Mouse (Mus musculus) kidney, postnatal 36 days (tissue): ENCODE results near the gene Fgfr2.

Experiments
- DNase-seq, 2 experiments: peaks; one replicate each; pipeline ENCODE4 v3.0.0; 2021 to 2022; ENCODE audit warnings: mixed read lengths in 2 of 2

The Fgfr2 gene

DNA sequence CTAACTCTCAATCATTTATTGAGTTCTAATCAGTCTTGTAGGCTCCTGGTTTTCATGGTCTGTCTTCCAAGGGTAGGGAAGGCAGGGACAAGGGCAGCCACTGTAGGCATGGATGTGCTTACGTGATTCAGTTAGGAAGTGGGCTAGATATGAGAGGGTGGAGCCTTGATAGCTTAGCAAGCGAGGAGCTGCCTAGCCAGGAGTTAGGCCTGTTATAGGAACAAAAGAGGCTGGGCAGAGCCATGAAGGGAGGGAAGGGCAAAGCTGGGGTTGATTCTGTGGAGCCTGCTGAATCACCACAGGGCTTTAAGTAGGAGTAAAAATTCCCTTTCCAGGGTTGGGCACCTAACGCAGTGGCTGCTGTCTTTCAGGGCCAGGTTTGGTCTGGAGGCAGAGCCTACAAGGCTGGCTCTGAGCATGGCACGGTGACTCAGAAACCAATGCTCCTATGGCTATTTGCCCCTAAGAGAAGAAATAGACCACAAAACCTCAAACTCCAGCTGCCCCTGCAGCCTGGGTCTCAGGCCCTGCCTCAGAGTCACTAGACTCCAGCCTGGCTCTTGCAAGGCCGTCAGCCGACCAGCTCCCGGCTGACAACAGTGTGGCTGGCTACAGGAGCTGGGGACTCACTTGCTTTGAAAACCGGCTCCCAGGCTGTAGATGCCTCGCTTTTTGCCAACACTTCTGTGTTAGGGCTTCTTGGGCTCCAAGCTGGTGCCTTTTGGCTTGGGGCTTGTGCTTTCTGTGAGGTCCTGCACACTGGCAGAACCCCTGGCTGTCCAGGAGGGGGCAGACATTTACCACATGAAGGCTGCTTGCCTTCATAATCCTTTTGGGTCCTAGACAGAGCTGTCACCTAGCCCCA lies 2449.7 kb downstream of the Fgfr2 start:
- DNase-seq = peak in 1 of 2 experiments; percentile 58

DNA sequence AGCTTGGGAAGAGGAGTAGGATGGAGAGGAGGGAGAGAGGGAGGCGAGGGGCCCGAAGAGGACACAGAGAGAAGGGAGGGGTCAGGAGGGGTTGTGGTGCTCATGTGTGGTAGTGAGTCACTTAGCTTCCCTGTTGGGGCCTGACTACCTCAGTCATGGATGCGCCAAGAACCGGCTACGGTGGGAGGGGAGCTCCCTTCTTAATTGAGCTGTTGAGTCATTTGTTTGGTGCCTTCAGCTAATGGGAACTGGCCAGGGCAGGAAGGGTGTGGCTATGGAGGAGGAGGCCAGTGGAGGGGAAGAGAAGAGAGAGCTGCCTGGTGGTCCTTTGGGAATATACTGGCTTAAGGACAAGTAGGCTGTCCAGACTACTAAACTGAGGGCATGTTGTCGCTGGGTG lies 2451.8 kb downstream of the Fgfr2 start:
- peak; percentile 45 to 72 for DNase-seq

DNA sequence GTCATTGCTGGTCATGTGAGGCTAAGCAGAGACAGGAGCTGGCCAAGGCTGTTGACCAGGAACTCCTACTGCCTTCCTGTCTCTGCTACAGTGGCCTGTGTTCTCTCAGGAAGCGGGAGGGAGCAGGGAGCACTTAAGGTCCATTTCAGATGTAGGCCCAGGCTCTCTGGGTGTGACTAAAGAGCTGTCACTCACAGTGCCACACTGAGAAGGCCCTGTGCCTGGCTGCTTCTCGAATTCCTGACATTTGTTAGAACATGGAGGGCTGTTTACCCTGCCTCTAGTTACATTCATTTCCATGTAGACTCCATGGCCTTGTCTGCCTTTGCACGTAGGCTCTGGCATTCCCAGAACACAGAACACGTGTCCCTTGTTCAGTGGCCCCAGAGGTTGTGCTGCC lies 2452.8 kb downstream of the Fgfr2 start:
- peak; percentile 54 to 72 for DNase-seq

DNA sequence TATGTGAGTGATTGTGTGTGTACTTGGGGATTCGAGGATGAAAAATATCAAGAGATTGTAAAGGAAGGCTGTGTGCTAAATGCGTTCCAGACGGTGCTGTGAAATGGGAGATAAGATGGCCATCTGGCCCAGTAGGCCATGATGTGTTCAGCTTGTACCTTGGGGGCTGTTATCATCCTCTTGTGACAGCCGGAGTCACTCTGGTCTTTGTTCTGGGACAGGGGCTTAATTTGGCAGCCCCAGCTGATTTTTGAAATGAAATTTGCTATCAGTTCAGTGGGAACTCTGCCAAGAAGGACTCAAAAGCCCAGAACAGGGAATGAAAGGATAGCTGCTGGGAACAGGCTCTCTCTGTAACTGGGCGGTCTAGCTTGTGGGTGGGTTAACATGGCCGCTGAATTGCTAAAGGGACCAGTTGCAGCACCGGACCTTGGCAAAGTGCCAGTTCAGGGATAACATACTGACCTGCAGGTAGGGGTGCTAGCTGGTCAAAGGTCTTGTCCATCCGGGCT lies 2453.7 kb downstream of the Fgfr2 start:
- DNase-seq = peak; percentile 87 to 89

DNA sequence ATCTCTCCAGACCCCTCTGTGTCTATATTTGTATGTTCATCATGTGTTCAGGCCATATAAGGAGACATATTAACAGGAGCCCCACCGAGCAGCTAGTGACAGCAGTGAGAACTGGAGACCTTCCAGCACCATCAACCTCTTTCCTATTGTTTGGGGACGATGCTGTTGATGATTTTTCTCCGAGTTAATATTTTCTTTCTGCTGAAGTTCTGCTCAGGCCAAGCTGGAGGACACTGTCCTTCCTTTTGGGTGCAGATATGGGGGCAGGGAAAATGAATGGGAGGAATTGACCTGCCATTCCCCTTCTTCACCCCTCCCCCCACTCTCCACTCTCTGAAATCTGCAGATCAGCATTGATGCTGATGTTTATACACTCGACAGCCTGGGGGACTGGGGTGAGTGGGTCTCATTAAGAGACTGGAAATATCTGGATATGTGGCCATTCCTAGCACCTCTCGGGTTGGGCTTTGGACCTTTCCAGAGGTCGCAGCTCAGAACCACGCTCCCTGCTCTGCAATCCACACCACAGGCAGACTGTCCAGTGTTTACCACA lies 2454.3 kb downstream of the Fgfr2 start:
- DNase-seq = peak; percentile 82 to 91

DNA sequence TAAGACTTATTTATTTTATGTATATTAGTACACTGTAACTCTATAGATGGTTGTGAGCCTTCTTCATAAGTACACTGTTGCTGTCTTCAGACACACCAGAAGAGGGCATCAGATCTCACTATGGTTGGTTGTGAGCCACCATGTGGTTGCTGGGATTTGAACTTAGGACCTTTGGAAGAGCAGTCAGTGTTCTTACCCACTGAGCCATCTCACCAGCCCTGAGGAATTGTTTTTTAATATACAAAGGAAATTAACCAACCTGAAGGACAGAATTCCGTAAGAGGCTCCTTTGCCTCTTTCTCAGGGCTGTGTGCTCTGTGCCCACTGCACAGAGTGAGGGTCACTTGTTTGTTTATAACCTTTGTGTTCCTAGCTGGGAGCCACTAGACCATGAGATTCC lies 2455.1 kb downstream of the Fgfr2 start:
- DNase-seq = peak; percentile 49 to 55

DNA sequence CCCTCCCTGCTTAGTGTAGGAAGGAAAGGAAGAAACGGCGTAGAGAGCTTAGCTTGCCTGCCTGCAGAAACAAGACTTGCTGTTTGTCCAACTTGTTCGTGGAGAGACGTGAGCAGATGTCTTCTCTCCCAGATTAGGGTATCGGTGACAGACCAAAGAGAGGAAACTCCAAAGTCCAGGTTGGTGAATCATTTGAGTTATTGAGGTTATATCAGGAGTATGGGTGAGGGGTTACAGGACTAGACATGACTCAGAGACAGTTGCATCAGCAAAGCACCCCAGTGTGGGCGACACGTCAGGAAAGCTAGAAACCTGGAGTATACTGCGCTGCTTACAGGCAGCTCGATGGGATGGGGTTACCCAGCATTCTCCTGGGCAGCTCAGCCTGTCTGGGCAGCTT lies 2457.8 kb downstream of the Fgfr2 start:
- DNase-seq = no peak

DNA sequence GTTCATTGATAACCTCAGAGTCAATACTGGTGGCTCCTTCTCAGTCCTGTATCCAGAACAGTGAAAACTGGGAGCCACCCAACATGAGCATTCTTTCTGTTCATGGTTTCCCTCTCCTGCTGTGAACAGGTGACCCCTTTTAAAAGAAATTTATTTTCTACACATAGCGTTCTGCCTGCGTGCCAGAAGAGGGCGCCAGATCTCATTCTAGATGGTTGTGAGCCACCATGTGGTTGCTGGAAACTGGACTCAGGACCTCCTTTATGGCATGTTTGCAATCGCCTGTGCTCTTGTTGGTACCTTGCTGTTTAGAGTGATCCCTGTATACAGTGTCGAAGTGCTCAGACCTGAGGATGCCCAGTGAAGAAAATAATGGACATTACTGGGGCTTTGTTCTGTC lies 2458.5 kb downstream of the Fgfr2 start:
- DNase-seq = no peak

DNA sequence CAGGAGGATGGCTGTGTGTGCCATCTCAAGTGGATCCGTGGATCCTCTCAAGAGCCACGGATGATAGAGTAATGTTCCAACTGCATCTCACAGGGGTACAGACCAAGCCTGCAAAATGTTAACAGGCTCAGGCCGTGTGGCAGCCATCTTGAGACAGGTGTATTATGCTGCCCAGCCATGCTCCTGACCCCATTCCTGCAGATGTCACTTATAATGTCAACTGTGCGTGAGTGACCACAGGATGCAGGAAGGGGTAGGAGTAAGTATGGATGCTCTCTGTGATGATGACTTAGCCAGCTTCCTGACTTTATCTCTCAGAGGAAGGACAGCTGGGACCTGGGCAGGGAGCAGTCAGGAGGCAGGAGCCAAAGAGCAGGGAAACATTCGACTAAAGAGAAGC lies 2459.1 kb downstream of the Fgfr2 start:
- DNase-seq = no peak

DNA sequence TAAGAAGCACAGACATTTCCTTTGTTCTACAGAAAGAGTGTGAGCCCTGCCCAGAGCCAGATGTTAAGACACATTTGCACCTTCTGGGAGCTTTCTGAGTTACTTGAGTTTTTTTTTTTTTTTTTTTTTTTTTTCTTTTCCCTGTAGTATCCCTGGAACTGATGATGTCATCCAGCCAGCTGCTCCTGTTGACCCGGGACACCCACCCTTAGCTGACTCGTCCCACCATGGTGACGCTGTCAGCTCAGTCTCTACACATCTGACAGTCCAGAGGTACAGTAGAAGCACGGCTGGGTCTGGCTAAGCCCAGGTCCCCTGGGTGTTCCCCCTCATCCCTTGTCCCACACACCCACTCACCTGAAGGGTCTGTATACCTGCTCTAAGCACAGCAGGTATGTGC lies 2460.3 kb downstream of the Fgfr2 start:
- DNase-seq = no peak

DNA sequence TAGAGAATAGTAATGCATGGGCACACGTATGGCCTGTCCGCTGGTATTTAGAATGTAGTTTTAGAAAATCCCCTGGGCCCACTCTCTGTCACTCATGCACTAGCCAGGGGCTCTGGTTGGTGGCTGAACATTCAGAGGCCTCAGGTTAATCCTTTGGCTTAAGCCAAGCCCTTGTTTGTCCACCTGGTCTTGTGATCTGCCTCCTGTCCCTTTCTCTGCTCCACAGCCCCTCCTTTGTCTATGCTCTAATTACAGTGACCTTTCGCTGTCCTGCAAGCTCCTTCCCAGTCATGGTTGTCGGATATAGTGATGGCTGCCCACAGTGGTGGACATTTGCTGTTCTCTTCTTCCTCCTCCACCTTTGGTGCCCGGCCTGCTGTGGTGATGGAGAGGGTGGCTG lies 2460.9 kb downstream of the Fgfr2 start:
- DNase-seq = no peak

DNA sequence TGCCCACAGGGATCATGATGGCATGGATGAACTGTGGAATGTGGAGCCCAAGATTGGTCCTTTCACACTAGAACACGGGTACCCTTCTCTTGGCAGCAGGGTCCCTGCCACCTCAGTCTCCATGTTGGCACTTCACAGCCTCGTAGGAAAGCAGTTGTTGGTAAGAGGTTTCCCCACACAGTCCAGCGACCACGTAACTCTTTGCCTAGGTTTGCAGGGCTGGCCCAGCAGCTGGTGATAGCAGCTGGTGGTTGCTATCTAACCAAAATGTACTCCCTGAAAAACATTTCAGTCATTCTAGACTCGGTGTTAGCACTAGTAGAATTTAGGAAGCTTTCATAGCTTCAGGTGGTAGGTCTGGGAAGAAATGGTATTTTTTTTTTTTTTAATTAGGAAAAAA lies 2464.0 kb downstream of the Fgfr2 start:
- DNase-seq = no peak

DNA sequence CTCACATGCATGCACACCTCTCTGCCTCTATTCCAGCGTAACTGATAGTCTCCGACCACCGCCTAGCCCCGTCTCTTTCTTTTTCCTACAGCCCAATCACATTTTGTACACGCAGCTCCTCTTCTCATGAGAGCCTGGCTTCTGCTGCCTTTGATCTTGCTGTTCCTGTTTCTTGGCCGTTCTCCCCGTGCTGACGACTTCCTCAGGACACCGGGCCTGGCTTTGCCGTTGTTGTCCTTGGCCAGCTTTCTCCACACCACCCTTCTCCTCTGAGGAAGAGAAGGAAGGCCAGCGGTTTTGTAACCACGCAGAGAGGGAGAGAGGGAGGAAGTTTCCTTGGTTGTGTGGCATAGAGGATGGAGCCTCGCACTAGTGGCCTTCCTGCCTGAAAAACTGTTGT lies 2465.4 kb downstream of the Fgfr2 start:
- DNase-seq = peak; percentile 83 to 89

DNA sequence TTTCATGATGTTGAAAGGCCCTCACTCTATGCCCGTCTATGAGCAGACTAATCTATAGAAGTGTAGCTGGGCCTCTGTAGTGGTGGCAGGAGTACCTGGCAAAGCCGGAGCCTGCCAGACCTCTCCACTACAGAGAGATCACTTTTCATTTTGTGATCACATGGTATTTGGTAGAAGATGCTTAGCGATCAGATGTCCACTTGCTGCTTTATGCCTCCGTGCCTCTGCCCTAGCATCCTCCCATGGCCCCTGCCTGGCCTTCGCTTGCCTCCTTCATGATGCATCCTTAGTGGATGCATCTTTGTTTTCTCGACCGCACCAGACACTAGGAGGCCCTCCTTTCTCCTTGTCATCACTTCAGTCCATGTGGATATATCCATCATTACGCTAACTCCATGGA lies 2466.2 kb downstream of the Fgfr2 start:
- no peak for DNase-seq

DNA sequence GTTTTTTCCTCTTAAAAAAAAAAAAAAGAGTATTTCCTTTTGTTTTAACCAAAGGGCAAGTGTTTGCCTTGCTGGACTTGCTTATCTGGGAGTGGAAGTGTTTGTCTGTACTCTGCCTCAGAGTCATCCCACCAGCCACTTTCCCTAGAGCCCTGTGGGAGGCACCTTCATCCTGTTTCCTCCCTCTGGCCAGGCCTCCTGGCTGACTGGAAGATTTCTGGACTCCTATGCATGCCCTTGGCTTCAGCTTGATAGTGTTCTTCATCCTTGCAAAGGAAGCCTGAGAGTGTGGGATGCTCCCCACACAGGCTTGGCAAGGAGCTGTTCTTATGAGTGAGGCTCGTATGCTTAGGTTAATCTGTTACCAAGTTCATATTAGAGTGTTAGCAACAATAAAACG lies 2468.6 kb downstream of the Fgfr2 start:
- peak; percentile 47 to 77 for DNase-seq

DNA sequence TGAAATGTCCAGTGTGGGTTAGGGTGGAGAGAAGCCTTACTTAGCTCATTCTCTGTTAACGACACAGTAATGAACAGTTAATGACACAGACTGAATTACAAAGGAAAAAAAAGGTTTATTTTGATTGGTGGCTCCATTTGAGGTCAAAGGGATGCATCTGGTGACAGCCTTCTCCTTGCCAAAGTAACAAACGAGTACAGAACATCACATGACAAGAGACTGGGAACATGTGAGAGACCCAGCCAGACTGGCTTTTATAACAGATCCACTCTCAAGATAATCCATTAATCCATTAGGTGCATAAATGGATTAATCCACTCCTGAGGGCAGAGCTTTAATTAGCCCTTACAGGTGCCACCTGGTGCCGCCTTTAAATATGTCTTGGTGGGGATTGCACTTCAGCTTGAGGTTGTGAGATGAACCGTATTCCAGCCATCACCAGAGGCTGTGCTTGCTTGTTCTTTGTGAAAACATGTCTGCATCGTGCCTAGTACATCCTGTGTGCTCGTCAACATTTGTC lies 2470.1 kb downstream of the Fgfr2 start:
- peak; percentile 46 to 82 for DNase-seq

DNA sequence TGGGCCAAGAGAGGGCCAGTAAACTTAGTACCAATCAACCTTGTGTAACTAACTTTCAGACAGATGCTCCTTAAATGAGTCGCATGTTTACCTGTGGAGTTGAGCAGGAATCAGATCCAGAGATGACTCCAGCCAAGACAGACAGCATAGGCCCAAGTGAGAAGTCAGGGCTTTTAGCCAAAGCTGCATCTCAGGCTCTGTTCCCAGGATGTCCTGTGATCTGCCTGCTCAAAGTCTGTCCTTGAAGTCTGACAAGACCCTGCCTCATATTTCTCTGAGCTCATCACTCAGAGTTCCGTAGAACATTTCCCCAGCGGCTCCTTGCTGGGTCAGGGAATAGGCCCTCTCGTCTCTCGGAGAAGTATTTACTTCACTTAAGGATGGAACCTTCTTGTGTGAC lies 2472.5 kb downstream of the Fgfr2 start:
- DNase-seq = no peak

DNA sequence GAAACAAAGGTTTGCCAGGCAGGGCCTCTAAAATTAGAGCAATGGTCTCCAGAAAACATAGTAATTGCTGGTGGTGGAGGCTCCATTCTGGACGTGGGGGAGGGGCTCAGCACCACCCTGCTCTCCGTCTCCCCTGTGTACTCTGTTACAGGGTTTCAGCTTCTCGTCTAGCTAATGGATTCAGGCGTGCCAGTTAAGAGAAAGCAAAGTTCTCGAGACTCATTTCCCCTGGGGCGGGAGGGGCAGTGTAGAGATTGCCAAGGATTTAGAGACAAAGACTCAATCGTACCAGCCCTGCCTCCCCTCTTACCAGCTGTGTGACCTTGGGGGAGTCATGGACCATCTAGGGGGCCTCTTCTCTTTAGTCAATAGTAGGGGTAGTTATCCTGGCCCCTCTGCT lies 2473.9 kb downstream of the Fgfr2 start:
- peak; percentile 72 to 77 for DNase-seq

DNA sequence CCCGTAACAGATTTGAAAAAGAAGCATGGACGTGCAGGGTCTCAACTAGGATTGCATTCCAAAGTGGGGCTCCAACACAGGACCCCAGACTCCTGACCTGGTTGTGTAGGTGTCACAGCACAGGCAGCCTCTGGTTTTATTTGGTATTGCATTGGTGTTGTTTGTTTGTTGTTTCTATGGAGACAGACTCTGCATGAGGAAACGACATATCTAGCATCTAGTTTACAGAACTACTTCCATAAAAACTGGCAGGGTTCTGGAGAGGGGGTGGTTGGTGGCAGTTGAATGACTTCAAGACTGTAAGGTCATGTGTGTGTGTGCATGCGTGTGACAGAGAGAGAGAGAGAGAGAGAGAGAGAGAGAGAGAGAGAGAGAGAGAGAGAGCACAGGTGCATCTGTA lies 2475.1 kb downstream of the Fgfr2 start:
- no peak for DNase-seq

DNA sequence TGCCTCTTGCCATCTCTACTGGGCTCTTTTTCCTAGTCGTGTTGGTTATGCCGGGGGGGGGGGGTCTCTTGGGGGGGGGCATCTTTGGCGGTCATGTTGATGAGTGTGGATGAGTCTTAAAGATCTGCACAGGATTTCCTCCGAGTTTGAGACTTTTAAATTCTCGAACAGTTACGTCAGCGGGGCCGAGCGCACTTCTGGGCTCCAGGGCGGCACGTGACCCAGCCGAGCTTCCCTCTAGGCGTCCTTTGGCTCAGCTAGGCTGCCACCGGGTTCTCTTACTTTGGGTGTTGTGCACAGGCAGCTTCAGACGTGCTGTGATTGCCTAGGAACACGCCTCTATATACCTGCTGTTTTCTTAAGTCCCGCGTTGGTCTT lies 2476.4 kb downstream of the Fgfr2 start:
- peak; percentile 92 to 94 for DNase-seq

DNA sequence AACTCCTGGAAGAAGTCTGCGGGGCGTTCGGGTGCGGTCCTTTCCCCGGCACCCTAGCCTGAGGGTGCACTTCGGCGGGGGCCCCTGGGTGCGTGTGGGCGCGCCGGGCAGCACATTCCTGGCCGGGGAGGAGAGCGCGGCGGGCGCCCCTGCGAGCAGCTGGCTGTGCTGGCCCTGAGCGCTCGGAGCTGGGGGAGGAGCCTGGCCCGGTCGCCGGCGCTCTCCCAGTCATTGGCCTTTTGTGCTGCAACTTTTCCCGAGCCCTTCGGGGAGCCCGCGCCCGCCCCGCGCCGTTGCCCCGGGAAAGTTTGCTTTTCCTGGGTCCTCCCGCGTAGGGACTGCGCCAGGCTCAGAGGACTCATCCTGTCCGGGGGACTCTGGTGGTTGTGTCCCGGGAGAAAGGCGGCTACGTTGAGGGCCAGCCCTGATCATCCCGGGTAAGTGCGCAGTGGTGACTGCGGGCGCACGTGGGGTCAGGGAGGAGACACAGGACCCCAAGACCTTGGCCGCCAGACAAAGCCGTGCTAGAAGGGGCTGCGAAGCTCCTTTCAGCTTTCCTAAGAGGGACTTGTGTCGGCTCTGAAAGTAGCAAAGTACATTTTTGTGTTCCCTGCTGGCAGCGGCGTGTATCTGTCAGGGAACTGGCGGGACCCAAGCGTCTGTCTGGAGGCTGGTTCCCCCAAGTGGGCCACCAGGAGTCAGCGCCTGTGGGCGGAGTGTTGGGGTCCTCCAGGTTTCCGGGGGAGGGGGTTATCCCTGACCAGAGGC lies 2477.0 kb downstream of the Fgfr2 start:
- DNase-seq = peak; percentile 89 to 90

DNA sequence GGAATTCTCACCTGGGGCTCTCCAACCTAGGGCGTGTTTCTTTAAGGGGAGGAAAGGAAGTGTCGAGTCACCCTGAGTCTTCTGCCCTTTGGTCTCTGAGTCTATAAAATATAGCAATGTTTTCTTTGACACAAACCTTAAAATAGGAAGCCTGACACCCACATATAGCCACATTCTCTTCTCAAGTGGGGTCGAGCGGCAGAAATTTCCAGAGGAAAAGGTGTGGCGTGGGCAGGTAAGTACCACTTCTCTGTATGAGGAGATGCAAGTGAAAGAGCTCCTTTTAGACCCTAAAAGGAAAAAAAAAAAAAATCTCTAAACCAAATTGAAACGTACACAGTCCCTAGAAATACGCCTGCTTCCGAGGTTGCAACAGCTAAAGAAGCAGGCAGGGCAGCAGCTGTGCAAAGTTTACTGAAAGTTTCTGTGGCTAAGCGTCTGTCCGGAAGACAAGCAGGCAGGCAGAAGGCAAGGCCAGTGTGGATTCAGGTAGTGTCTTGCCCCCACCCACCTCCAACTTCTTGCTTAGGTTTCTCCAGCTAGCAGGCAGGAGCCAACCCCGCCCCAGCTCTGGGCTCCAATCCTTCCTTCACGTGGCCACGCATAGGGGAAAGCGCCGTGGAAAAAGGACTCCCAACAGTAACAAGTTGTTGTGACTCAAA lies 2477.7 kb downstream of the Fgfr2 start:
- peak; percentile 75 to 77 for DNase-seq

DNA sequence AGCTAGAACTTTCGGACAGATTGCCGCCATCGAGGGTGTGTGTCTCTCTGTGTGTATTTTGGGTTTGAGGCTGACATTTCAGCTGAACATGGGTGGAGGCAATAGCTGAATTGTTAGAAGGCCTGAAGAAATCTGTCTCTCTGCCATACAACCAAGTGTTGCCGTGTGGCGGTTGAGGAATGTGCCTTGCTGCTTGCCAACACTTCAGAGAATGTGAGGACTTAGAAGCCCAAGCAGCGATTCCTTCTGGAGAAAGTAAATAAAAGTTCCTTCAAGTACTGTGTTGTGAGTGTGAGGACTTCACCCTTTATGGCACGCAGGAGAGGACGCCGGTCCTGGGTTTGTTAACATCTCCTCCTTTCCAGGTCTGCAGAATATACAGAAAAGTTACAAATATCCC lies 2482.5 kb downstream of the Fgfr2 start:
- no peak for DNase-seq
